Mouse (Mus musculus) hindbrain, embryonic 16.5 days (tissue): ENCODE data around the gene Lrrc74b. TPM values are rescaled to one million over a fixed set of nuclear protein-coding genes. Genes with fewer than 3 reads are reported as not detected.

Source experiments
- ATAC-seq: fragments of 200-750 bp; cut with Nextera tagmentation; 2 replicates; pipeline ENCODE4 v1.8.0; 2017; ENCODE audit warnings: moderate TSS enrichment, moderate library complexity
- H3K27ac ChIP-seq: fragments of 300-500 bp; sonication (generic); 2 replicates; pipeline ENCODE4 v1.5.1; 2014; ENCODE audit warnings: low read depth, mild to moderate bottlenecking, control low read depth, low read length, moderate library complexity
- H3K27me3 ChIP-seq: fragments of 300-500 bp; sonication (generic); replicated peaks from 2 replicates; pipeline ENCODE4 v1.6.1; 2014; ENCODE audit warnings: low read length; ENCODE audit not compliant: control insufficient read depth, insufficient read depth
- H3K36me3 ChIP-seq: fragments of 300-500 bp; sonication (generic); 2 replicates; pipeline ENCODE4 v1.6.1; 2014; ENCODE audit warnings: mild to moderate bottlenecking, low read length, moderate library complexity, mixed read lengths; ENCODE audit not compliant: control insufficient read depth, insufficient read depth
- H3K4me1 ChIP-seq: fragments of 300-500 bp; sonication (generic); 2 replicates; pipeline ENCODE4 v1.6.1; 2014; ENCODE audit warnings: low read depth, low read length; ENCODE audit not compliant: control insufficient read depth, insufficient read depth
- H3K4me2 ChIP-seq: fragments of 300-500 bp; sonication (generic); 2 replicates; pipeline ENCODE4 v1.6.1; 2014; ENCODE audit warnings: mild to moderate bottlenecking, low read length, control low read depth, moderate library complexity
- H3K4me3 ChIP-seq: fragments of 300-500 bp; sonication (generic); 2 replicates; pipeline ENCODE4 v1.5.1; 2014; ENCODE audit warnings: mild to moderate bottlenecking, low read length, control low read depth, moderate library complexity
- H3K9ac ChIP-seq: fragments of 300-500 bp; sonication (generic); 2 replicates; pipeline ENCODE4 v1.6.1; 2014; ENCODE audit warnings: low read depth, mild to moderate bottlenecking, control low read depth, low read length, moderate library complexity
- H3K9me3 ChIP-seq: fragments of 300-500 bp; sonication (generic); 2 replicates; pipeline ENCODE4 v1.6.1; 2014; ENCODE audit warnings: mild to moderate bottlenecking, low read length, moderate library complexity; ENCODE audit not compliant: control insufficient read depth
- WGBS: fragments of 180-500 bp; shearing (Covaris S2); extraction: QIAGEN DNeasy Blood & Tissue Kit; methylation state at CpG from one replicate; pipeline ENCODE4 v1.1.7; 2014; 5-methylcytosine and 5-hydroxymethylcytosine counted together
- polyA plus RNA-seq: library from polyadenylated mRNA; unstranded; fragments of >200 nt; fragmentation: Nextera tagmentation; extraction: Ambion mirVana; gene quantifications from 2 replicates; pipeline ENCODE4 v1.2.1, GENCODE M21; 2015

The Lrrc74b gene
- 1.7 and 1.8 TPM in 2 replicates for polyA plus RNA-seq

GRCm38 (mm10) chr16:17561128-17561750 is at the start of gene Lrrc74b:
Gene Lrrc74b (minus strand): TSS chr16:17561247.
- Histone ChIP-seq H3K9me3 (no peaks in the 10 kb centered on the region), H3K9ac (peak within 1 kb of the TSS; percentile 46), H3K4me1 (peaks cover 14% of the 10 kb centered on the region), H3K27me3 (peaks cover 3% of the 10 kb centered on the region; the same call in 1 of the 2 replicates), H3K4me2 (peak within 1 kb of the TSS; percentile 52), H3K4me3 (peak within 1 kb of the TSS; percentile 30), H3K36me3 (no peaks in the 10 kb centered on the region), H3K27ac (peak within 1 kb of the TSS; percentile 72)
- WGBS = 2% methylated on average over 22 of the region's 22 CpGs
- ATAC-seq = peak; percentile 83

- 75% methylated on average over 5 of the region's 5 CpGs for WGBS
Observed at GRCm38 (mm10) chr16:17605684-17606083, 44.6 kb upstream of the Lrrc74b start.

GRCm38 (mm10) chr16:17604941-17605340 is 43.9 kb upstream of the Lrrc74b start:
- 44% methylated on average over 4 of the region's 4 CpGs for WGBS
- Histone ChIP-seq H3K27ac (no peak overlapping the region), H3K9me3 (no peaks in the 10 kb centered on the region), H3K9ac (no peak overlapping the region), H3K36me3 (no peaks in the 10 kb centered on the region), H3K27me3 (no peaks in the 10 kb centered on the region), H3K4me3 (no peak overlapping the region), H3K4me2 (no peak overlapping the region), H3K4me1 (no peaks in the 10 kb centered on the region; the same call in 1 of the 2 replicates)
- no peak for ATAC-seq

More at GRCm38 (mm10) chr16:17605684-17606083, 44.6 kb upstream of the Lrrc74b start:
- no peak overlapping the region for H3K4me2 ChIP-seq
- no peaks in the 10 kb centered on the region for H3K36me3 ChIP-seq
- H3K9me3 ChIP-seq = no peaks in the 10 kb centered on the region
- H3K4me3 ChIP-seq = no peak overlapping the region
- no peak overlapping the region for H3K9ac ChIP-seq
- no peak overlapping the region for H3K27ac ChIP-seq
- no peak for ATAC-seq
- H3K27me3 ChIP-seq = no peaks in the 10 kb centered on the region
- H3K4me1 ChIP-seq = no peaks in the 10 kb centered on the region; the same call in 1 of the 2 replicates

- Histone ChIP-seq H3K9ac (no peak overlapping the region), H3K27ac (no peak overlapping the region), H3K36me3 (no peaks in the 10 kb centered on the region), H3K27me3 (no peaks in the 10 kb centered on the region), H3K9me3 (no peaks in the 10 kb centered on the region), H3K4me2 (no peak overlapping the region), H3K4me1 (no peaks in the 10 kb centered on the region; the same call in 1 of the 2 replicates), H3K4me3 (no peak overlapping the region)
- 63% methylated on average over 3 of the region's 3 CpGs for WGBS
- ATAC-seq = no peak
Observed at GRCm38 (mm10) chr16:17600944-17601562, 40.0 kb upstream of the Lrrc74b start.

GRCm38 (mm10) chr16:17590731-17591130 is 29.7 kb upstream of the Lrrc74b start:
- Histone ChIP-seq H3K27me3 (no peaks in the 10 kb centered on the region), H3K4me1 (no peaks in the 10 kb centered on the region), H3K9me3 (0 out of 2 replicates have a peak, but pooled peaks cover 2% of the 10 kb centered on the region), H3K4me2 (no peak overlapping the region), H3K9ac (no peak overlapping the region), H3K36me3 (no peaks in the 10 kb centered on the region), H3K4me3 (no peak overlapping the region), H3K27ac (no peak overlapping the region)
- no peak for ATAC-seq
- WGBS = 43% methylated on average over 2 of the region's 2 CpGs

GRCm38 (mm10) chr16:17584555-17584954 is 23.5 kb upstream of the Lrrc74b start:
- Histone ChIP-seq H3K36me3 (no peaks in the 10 kb centered on the region), H3K9me3 (0 out of 2 replicates have a peak, but pooled peaks cover 2% of the 10 kb centered on the region), H3K4me3 (no peak overlapping the region), H3K4me1 (no peaks in the 10 kb centered on the region), H3K4me2 (no peak overlapping the region), H3K27ac (no peak overlapping the region), H3K27me3 (no peaks in the 10 kb centered on the region), H3K9ac (no peak overlapping the region)
- 84% methylated on average over 7 of the region's 7 CpGs for WGBS
- ATAC-seq = no peak

GRCm38 (mm10) chr16:17583064-17583463 is 22.0 kb upstream of the Lrrc74b start, which contains the start of gene Slc7a4:
Gene Slc7a4 (minus strand): TSS chr16:17583214.
- no peaks in the 10 kb centered on the region for H3K27me3 ChIP-seq
- H3K4me2 ChIP-seq = no peak within 1 kb of the TSS
- no peak within 1 kb of the TSS for H3K27ac ChIP-seq
- no peak for ATAC-seq
- H3K36me3 ChIP-seq = no peaks in the 10 kb centered on the region
- 0 out of 2 replicates have a peak, but pooled peaks cover under 1% of the 10 kb centered on the region for H3K9me3 ChIP-seq
- no peaks in the 10 kb centered on the region for H3K4me1 ChIP-seq
- no peak within 1 kb of the TSS for H3K9ac ChIP-seq
- WGBS = 18% methylated on average over 8 of the region's 8 CpGs
- no peak within 1 kb of the TSS for H3K4me3 ChIP-seq

- WGBS = 13% methylated on average over 8 of the region's 8 CpGs
- no peaks in the 10 kb centered on the region for H3K9me3 ChIP-seq
- H3K4me2 ChIP-seq = peak overlapping the region; percentile 82
- peaks cover 14% of the 10 kb centered on the region for H3K4me1 ChIP-seq
- no peak for ATAC-seq
- H3K36me3 ChIP-seq = no peaks in the 10 kb centered on the region
- peak overlapping the region; percentile 55 for H3K4me3 ChIP-seq
- H3K27ac ChIP-seq = peak overlapping the region; percentile 54
- peak overlapping the region; percentile 73 for H3K9ac ChIP-seq
- H3K27me3 ChIP-seq = no peaks in the 10 kb centered on the region; the same call in 1 of the 2 replicates
Observed at GRCm38 (mm10) chr16:17576825-17577215, 15.8 kb upstream of the Lrrc74b start.
